Mouse (Mus musculus) ES-Bruce4 (cell line): ENCODE measurements around the gene Rabggtb.

Experiments used
- EP300 ChIP-seq: IDR thresholded peaks from 2 replicates; pipeline ENCODE4 v1.6.1; 2011; ENCODE audit warnings: low read depth, low read length; ENCODE audit not compliant: insufficient read depth
- POLR2A ChIP-seq: IDR thresholded peaks from one replicate; pipeline ENCODE4 v1.8.1; 2011; ENCODE audit warnings: low read length; ENCODE audit not compliant: insufficient read depth

- TF ChIP-seq POLR2A (no peak), EP300 (no peak)
Measured at GRCm38 (mm10) chr3:153943003-153943640, 30.3 kb upstream of the Rabggtb start.
